Mouse (Mus musculus): ENCODE measurements at regions not wholly inside any gene's neighbourhood (a gene's known extent, or its start where the extent isn't known, plus 50 kb on each side); places are given as distances from the start of the nearest gene placed in this dataset.

DNA sequence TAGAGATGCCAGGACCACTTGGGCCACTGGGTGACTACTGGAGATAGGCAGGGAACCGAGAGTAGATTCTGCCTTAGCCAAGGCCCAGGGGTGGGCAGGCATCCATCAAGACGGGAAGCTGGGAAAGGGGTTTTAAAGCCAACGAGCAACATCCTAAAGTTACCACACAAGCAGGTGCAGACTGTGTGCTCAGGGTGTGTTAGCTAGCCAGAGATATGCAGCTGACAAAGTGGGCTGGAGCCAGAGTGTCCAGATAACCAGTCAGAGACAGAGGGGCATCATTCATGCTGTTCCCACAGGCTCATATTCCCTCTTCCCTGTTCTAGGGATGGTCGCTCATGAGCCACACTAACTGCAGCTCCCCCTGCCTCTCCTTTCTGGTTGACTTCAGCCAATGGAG, 104.2 kb downstream of the Vegfa start:
- TF ChIP-seq CTCF (IDR thresholded peaks at IDR 0.05; ENCODE audit: extremely low read depth, insufficient read depth, low read length) (no peak), POLR2A (IDR thresholded peaks at IDR 0.05; ENCODE audit: extremely low read depth, insufficient read depth, low read length) (no peak)
